Mouse (Mus musculus): ENCODE data around the gene Cd52. TPM values are rescaled to one million over a fixed set of nuclear protein-coding genes. Genes with fewer than 3 reads are reported as not detected.

The Cd52 gene
- polyA plus RNA-seq, 2 experiments = 9.0 to 15.5 TPM

DNA sequence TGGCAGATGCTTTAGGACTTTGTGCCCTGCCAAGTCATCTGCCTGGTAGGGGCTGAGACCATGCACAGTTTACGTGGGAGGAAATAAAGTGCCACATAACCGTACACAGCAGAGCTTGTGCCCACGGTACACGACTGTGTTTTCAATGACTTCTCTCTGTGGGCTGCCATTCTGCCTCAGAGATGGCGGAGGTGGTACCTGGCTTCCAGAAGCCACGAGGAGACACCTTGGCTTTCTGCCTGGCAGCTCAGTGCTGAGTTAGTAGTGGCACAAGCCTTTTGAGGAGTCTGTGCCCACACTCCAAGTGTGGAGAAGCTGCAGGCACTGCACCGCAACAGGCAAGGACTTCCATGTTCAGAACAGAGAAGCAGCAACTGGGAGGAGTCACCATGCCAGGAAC lies 12.8 kb upstream of the Cd52 start:
- Histone ChIP-seq H3K9ac (ENCODE audit: low read depth, low read length, severe bottlenecking) (no peak overlapping the region), H3K4me3 (replicated peaks; ENCODE audit: low read length) (no peak overlapping the region), H3K4me1 (ENCODE audit: control insufficient read depth, insufficient read depth, low read length) (no peaks in the 10 kb centered on the region), H3K27ac (replicated peaks; ENCODE audit: low read depth, low read length) (no peak overlapping the region), H3K36me3 (ENCODE audit: control insufficient read depth, insufficient read depth, low read length) (no peaks in the 10 kb centered on the region), H3K9me3 (ENCODE audit: control insufficient read depth, low read length) (no peaks in the 10 kb centered on the region), H3K27me3 (ENCODE audit: control insufficient read depth, insufficient read depth, low read length) (no peaks in the 10 kb centered on the region), H3K4me2 (replicated peaks; ENCODE audit: low read depth, low read length, severe bottlenecking) (no peak overlapping the region)
- ATAC-seq (ENCODE audit: low FRiP score, low read depth) = no peak
- 81% methylated on average over 7 of the region's 7 CpGs for WGBS
- no peak for DNase-seq (ENCODE audit: low spot score)
- no peak for TF ChIP-seq POLR2A (IDR thresholded peaks at IDR 0.05; ENCODE audit: borderline replicate concordance, extremely low read depth, insufficient read depth, insufficient read length)

DNA sequence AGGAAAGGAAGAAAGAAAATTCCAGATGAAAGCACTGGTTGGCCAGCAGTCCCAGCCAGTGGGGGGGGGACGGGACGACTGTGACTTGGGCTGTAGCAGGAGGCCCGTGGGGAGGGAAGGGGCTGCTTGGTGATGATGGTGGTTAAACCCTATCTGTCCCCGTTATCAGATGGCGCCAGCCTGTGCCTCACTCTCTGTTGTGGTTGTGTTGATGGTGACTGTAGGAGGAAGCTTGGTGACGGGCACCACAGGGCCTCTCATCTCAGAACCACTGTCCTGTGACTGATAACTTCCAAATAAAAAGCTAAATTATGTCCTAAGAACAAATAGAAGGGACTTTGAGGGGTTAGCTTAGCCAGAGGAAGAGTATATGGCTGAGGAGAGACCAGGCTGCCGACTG lies 11.2 kb upstream of the Cd52 start:
- Histone ChIP-seq H3K4me2 (replicated peaks; ENCODE audit: low read depth, low read length, severe bottlenecking) (no peak overlapping the region), H3K27me3 (ENCODE audit: control insufficient read depth, insufficient read depth, low read length) (no peaks in the 10 kb centered on the region), H3K9me3 (ENCODE audit: control insufficient read depth, low read length) (no peaks in the 10 kb centered on the region), H3K36me3 (ENCODE audit: control insufficient read depth, insufficient read depth, low read length) (no peaks in the 10 kb centered on the region), H3K27ac (replicated peaks; ENCODE audit: low read depth, low read length) (no peak overlapping the region), H3K4me1 (ENCODE audit: control insufficient read depth, insufficient read depth, low read length) (no peaks in the 10 kb centered on the region), H3K9ac (ENCODE audit: low read depth, low read length, severe bottlenecking) (no peak overlapping the region), H3K4me3 (replicated peaks; ENCODE audit: low read length) (no peak overlapping the region)
- 73% methylated on average over 7 of the region's 7 CpGs for WGBS
- DNase-seq (ENCODE audit: low spot score) (no peak), ATAC-seq (ENCODE audit: low FRiP score, low read depth) (no peak)
- no peak for TF ChIP-seq POLR2A (IDR thresholded peaks at IDR 0.05; ENCODE audit: borderline replicate concordance, extremely low read depth, insufficient read depth, insufficient read length)

DNA sequence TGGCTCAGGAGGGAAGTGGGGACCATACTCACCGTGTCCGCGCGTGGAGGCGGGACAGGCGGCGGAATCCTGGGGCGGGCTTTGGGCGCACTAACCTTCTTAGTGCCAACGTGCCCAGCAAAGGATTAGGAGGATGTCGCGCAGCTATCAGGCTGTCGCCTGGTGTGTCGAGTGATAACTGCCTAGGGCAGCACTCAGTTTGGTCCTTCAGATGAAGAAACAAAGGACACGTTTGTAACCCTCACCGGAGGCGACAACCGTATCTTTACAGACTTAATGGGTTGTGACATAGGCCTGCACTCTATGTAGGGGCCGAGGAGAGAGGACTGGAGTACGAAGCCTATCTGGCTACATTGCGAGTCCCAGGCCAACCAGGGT lies 7.8 kb upstream of the Cd52 start:
- Histone ChIP-seq H3K27me3 (ENCODE audit: control insufficient read depth, insufficient read depth, low read length) (no peaks in the 10 kb centered on the region), H3K9ac (ENCODE audit: low read depth, low read length, severe bottlenecking) (peak overlapping the region; percentile 57), H3K4me1 (ENCODE audit: control insufficient read depth, insufficient read depth, low read length) (no peaks in the 10 kb centered on the region), H3K4me2 (replicated peaks; ENCODE audit: low read depth, low read length, severe bottlenecking) (peak overlapping the region; percentile 79), H3K36me3 (ENCODE audit: control insufficient read depth, insufficient read depth, low read length) (no peaks in the 10 kb centered on the region), H3K27ac (replicated peaks; ENCODE audit: low read depth, low read length) (no peak overlapping the region), H3K4me3 (replicated peaks; ENCODE audit: low read length) (peak overlapping the region; percentile 64), H3K9me3 (ENCODE audit: control insufficient read depth, low read length) (no peaks in the 10 kb centered on the region)
- no peak for TF ChIP-seq POLR2A (IDR thresholded peaks at IDR 0.05; ENCODE audit: borderline replicate concordance, extremely low read depth, insufficient read depth, insufficient read length)
- WGBS = 4% methylated on average over 19 of the region's 21 CpGs
- ATAC-seq (ENCODE audit: low FRiP score, low read depth) = peak; percentile 35; the same call in 1 of the 2 replicates
- DNase-seq (ENCODE audit: low spot score) = no peak

DNA sequence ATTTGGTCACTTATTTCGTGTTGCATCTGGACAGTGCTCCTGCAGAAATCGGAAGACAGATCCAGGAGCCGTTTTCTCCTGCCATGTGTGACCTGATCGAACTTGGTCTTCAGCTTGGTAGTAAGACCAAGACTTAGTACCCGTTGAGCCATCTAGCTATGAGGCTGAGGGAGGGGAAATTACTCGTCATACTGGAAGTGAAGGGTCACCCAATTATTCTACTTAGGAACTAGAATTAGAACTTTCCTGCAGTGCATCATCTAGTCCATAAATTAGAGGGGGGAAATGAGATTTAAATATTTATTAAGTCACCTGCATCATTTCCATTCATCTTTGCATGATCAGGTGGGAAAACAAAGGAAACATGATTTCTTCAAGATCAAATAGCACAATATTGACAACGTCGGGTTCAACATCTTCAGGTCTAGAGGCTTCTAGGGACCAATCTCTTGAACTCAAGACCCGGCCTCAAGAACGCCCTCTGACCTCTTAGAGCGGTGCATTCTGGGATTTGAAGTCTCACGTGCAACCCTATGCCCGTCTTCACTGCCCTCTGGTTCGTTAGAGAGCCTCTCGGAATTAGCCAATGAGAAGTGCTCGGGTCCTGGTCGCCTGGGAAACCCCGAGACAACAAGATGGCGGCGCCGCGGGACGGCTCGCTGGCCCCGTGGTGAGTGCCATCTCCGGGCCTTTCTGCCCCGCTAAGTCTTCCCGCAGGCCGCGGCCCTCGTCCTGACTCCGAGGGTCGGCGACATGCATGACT lies 7.3 kb upstream of the Cd52 start, which contains the start of gene Ubxn11:
TSS of gene Ubxn11 (plus strand) at position 592 of the 763 bp plus-strand sequence.
- Histone ChIP-seq H3K4me1 (ENCODE audit: control insufficient read depth, insufficient read depth, low read length) (no peaks in the 10 kb centered on the region), H3K4me3 (replicated peaks; ENCODE audit: low read length) (peak within 1 kb of the TSS; percentile 64), H3K9me3 (ENCODE audit: control insufficient read depth, low read length) (no peaks in the 10 kb centered on the region), H3K36me3 (ENCODE audit: control insufficient read depth, insufficient read depth, low read length) (no peaks in the 10 kb centered on the region), H3K9ac (ENCODE audit: low read depth, low read length, severe bottlenecking) (peak within 1 kb of the TSS; percentile 57), H3K27me3 (ENCODE audit: control insufficient read depth, insufficient read depth, low read length) (no peaks in the 10 kb centered on the region), H3K27ac (replicated peaks; ENCODE audit: low read depth, low read length) (no peak within 1 kb of the TSS), H3K4me2 (replicated peaks; ENCODE audit: low read depth, low read length, severe bottlenecking) (peak within 1 kb of the TSS; percentile 79)
- DNase-seq (ENCODE audit: low spot score) (peak; percentile 89), ATAC-seq (ENCODE audit: low FRiP score, low read depth) (peak; percentile 96)
- TF ChIP-seq POLR2A (IDR thresholded peaks at IDR 0.05; ENCODE audit: borderline replicate concordance, extremely low read depth, insufficient read depth, insufficient read length) = 0 out of 2 replicates have a peak, but pooled peaks have one; percentile 41
- 18% methylated on average over 34 of the region's 34 CpGs for WGBS

DNA sequence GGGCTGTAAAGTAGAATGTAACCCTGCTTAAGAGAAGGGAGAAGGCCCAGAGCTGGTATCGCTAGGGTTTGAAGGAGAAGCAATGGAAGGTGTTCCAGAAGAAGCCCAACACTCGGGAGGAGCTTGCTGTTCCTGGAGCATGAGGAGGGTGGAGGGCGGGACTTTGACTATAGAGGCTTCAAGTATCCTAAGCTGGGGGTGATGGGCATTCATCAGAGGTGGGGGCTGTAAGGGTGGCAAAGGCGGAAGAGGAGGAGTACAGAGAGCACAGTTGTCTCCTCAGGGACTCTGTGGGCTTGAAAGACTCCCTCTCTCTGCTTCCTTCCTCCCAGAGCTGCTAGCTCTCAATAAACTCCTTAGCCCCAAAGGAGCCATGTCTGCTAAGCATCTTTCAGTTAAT lies 5.4 kb upstream of the Cd52 start:
- H3K36me3 ChIP-seq (ENCODE audit: control insufficient read depth, insufficient read depth, low read length) = no peaks in the 10 kb centered on the region
- no peaks in the 10 kb centered on the region for H3K27me3 ChIP-seq (ENCODE audit: control insufficient read depth, insufficient read depth, low read length)
- TF ChIP-seq POLR2A (IDR thresholded peaks at IDR 0.05; ENCODE audit: borderline replicate concordance, extremely low read depth, insufficient read depth, insufficient read length) = no peak
- WGBS = 67% methylated on average over 4 of the region's 4 CpGs
- no peak overlapping the region for H3K4me2 ChIP-seq (replicated peaks; ENCODE audit: low read depth, low read length, severe bottlenecking)
- no peak for DNase-seq (ENCODE audit: low spot score)
- H3K9ac ChIP-seq (ENCODE audit: low read depth, low read length, severe bottlenecking) = no peak overlapping the region
- no peak overlapping the region for H3K4me3 ChIP-seq (replicated peaks; ENCODE audit: low read length)
- H3K4me1 ChIP-seq (ENCODE audit: control insufficient read depth, insufficient read depth, low read length) = no peaks in the 10 kb centered on the region
- H3K9me3 ChIP-seq (ENCODE audit: control insufficient read depth, low read length) = no peaks in the 10 kb centered on the region
- no peak overlapping the region for H3K27ac ChIP-seq (replicated peaks; ENCODE audit: low read depth, low read length)
- ATAC-seq (ENCODE audit: low FRiP score, low read depth) = no peak
